Mouse (Mus musculus): ENCODE measurements around the gene Dock8.

The Dock8 gene

DNA sequence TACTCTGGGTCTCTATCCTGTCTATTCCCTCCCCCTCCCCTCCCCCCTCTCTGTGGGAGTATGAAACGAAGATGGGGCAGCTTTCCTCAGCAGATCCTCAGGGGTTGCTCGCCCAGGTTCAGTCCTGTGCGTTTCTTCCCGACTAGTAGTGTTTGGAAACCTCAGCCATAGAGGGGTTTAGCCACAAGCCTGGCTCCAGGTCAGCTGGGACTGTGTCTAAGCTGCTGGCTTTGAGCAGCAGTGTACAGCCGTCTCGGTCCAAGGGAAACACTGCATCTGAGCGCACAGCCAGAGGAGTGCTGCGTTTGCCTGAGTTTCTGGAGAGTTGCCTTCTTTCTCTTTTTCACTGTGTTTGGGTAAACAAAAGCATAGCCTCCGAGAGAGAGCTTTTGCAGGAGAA, 61.0 kb downstream of the Dock8 start:
- DNase-seq (ENCODE audit: low spot score in 2 of 2): no peak

DNA sequence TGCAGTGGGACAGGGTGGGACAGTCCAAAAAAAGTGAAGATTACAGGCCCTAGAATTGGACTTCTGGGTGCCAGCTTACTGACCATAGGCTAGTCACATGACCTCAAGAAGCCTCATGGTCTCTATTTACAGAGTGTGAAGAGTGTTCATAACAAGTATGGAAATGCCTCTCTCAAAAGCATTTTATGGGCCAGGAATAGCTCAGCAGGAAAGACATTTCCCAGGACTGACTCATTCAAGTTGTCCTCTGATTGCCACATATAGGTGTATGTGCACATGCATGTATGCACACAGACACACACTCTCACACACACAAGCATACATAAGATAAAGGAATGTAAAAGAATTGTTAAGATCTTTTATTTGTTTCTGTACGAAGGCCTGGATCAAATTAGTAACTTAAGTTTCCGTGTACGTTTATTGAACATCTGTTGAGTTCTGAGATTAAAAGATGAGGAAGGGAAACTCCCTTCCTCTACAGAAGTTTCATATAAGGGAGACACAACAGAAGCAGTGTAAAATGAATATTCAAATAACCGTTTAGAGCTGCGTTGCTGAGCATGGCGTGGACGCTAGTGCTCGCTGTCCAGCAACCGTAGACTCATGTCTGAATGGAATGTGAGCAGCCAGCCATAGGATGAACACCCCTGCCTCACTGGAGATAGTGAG, 63.0 kb downstream of the Dock8 start:
- DNase-seq (ENCODE audit: low spot score in 2 of 2): no peak

DNA sequence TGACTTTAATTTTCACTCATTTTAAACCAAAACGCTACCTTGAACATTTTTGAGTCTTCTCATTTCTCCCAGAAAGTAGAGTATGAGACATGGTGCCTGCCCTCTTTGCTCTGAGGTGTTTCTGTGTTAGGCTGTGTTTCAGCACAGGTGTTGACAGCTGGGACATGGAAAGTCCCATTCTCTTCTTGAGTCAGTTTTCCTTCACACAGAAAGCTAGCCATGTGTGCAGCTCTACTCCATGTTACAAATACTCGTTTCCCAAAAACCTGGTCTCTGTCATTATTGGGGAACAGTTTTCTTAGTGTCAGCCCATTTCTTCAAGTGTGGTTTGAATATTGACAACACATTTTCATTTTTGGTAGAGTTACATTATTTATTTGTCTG, 63.5 kb downstream of the Dock8 start:
- no peak for DNase-seq (ENCODE audit: low spot score in 2 of 2)

DNA sequence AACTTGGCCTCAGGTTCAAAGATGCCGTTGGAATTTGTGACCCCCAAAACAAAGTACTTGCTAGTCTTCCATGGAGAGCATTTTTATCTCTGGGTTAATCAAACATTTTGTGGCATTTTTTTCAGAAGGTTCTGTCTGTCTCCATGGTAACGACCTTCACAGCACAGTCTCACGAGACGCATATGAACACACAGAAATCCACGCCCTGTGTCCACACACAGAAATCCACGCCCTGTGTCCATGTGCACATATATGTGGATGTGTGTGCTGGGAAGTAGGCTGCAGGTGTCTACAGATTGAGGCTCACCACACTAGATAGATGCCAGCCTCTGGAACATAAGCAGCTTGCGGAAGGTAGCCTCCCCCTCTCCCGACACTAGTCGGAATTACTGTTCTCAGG, 66.9 kb downstream of the Dock8 start:
- DNase-seq (ENCODE audit: low spot score in 2 of 2): no peak

DNA sequence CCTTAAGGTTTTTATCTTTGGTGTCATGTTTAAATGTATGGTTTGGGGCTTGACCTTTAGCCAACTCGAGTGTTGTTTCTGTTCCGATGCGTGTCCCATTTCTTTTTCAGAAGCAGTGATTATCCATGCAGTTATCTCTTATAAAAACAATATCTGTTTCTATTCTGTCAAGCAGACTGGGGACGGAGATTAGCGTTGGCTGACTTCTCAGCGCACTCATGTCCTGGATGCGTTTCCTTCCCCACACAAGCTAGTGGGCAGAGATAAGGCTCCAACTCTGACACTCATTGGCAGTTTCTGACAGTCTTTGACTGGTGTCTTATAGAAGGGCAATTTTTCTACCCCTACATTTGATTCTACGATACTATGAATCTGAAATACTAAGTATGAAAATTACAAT, 69.2 kb downstream of the Dock8 start:
- no peak for DNase-seq (ENCODE audit: low spot score in 2 of 2)

DNA sequence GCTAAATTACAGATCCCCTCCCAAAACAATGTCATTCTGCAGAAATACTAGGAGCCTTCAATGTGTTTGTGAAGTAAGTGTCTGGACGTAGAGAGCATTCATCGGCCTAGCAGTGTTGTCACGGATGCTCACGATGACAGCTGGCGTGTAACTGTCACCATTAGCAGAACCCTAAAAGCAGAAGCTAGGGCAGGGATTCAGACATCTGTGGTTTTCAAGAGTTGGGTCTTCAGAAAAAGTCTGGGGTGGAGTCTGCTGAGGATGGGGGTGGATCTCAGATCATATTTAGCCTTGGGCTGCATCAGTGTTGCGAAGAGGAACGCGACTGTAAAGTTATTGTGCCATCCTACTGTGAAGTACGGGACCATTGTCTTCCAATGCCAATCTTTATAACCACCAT, 73.2 kb downstream of the Dock8 start:
- DNase-seq (ENCODE audit: low spot score in 2 of 2): no peak

DNA sequence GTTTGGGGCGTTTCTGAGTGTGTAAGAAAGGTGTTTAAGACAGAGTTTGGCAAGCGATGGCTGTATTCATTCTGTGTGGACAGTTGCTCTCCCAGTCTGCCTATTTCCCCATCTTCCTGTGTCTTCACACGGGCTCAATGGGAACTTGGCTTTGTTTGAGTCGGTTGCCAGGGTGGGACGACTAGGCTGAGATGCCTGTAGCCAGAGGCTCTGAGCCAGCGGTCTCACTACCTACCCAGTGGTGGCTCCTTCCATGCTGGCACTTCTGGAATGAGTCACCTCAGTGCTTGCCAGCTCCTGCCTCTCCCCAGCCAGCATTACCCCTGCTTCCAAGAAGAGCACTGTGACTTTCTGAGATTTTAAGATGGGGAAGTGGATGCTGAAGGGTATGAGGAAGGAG, 75.4 kb downstream of the Dock8 start:
- no peak for DNase-seq (ENCODE audit: low spot score in 2 of 2)

DNA sequence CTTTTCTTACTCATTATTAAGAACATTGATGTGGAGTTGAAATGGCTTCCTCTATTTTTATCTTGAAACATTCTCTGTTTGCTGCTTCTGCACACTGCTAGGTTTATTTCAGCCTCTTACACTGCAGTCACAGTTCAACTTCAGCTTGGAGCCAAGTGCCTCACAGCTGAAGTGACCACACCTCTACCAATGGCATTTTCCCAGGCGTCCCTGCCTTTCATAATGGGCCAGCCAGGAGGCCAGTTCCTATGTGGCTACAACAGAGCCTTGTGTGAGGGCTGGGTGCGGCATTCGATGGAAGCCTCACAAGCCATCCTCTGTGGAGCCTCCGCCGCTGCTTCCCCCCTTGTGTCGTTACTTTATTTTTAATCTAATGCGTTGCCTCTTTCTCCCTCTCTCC, 78.3 kb downstream of the Dock8 start:
- DNase-seq (ENCODE audit: low spot score in 2 of 2): no peak

DNA sequence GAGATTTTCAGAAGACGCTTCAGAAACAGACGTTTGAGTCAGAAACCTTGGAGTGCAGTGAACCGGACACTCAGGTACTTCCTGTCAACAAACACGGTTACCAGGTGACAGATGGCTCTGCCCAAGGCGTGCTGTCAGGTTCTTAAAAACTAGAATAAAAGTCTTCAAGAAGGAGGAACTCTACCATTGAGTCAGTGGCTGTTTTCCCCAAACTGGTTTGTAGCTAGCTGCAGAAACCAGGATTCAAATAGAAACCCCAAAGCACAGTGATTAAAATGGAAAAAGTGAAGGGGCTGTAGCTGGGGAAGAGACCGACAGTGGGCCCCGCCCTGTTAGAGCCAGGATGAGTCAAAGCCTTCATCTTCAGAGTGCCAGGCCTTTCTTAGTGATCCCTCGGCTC, 78.8 kb downstream of the Dock8 start:
- DNase-seq (ENCODE audit: low spot score in 2 of 2): no peak

DNA sequence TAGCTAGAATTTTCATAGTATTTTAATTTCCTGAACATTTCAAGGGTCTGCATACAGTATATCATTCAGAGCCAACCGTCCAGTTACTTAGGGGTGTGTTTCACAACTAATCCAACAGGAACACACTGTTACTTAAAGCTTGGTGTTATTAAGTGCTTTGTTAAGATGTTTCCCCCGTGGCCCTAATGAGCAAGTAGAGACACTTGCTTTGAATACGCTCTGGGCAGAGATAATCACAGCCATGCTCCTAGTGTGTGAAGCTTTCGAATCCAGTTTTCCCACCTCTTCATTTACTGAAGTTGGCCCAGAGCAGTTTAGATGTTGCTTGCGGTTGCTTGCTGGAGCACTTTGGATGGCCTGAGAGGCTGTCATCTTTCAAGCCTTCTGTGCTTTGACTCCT, 80.8 kb downstream of the Dock8 start:
- DNase-seq (ENCODE audit: low spot score in 2 of 2): no peak

DNA sequence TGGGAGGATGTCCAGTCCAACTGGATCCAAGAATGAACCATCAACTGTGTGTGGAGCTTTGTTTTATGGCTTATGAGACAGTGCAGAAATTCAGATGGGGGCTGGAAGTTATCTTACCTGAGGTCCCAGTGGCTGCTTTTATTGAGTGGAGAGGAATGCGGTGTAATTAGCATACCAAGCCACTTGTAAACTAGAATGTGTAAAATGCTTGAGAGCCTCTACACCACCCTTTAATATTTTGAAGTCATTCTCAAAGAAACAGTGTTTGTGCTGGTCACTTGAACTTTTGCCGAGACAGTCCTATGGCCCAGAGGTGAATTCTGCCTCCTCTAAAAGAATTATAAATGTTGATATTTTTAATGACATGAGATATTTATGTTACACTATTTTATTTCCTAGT, 83.5 kb downstream of the Dock8 start:
- no peak for DNase-seq (ENCODE audit: low spot score in 2 of 2)

DNA sequence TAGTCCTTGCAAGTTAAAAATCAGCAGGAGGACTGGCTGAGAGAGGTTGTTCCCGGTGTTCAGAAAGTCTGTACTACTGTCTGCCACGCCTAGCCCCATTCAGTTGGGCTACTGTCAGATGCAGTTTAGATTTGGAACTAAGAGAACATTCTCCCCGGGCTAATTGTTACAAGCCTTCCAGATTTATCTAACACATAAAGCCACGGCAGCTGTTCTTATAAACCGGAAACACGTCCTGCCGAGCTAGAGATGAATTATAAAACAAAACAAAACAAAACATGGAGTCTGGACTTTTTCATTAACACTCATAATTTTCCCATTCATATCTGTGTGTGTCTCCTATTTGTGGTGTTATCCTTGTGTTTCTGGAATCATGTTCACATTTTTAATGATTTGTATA, 87.8 kb downstream of the Dock8 start:
- DNase-seq (ENCODE audit: low spot score in 2 of 2): no peak

DNA sequence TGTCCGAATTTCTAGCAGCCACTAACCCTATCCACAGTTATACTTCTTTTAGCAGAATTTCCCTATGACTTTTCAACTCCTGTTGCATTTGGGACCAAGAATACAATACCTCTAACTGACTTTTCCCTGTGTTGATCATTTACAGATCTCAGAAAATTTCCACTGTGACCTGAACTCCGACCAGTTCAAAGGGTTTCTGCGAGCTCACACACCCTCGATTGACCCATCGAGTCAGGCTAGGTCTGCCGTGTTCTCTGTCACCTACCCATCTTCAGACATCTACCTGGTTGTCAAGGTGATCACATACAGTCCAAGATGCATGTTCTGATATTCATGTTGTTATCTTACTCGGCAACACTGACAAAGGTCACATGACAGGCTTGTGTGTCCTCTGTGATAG, 90.4 kb downstream of the Dock8 start:
- no peak for DNase-seq (ENCODE audit: low spot score in 2 of 2)

DNA sequence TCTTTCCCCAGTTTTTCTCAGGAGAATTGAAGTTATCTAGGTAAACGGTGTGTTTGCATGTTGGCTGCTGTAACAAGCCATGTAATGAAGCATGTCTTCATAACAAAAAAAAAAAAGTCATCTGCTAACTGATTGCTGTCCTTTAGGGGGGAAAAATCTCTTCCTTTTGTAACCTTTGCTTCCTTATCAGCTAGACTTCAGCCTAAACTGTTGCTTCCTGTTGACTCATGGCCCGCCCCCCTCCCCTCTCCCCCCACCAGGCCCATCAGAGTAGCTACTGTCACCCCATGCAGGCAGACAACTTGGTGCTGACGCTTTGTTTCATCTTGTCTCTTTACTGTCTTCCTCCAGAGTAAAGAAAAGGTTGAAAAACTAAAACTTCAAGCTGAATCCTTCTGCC, 95.8 kb downstream of the Dock8 start:
- no peak for DNase-seq (ENCODE audit: low spot score in 2 of 2)

DNA sequence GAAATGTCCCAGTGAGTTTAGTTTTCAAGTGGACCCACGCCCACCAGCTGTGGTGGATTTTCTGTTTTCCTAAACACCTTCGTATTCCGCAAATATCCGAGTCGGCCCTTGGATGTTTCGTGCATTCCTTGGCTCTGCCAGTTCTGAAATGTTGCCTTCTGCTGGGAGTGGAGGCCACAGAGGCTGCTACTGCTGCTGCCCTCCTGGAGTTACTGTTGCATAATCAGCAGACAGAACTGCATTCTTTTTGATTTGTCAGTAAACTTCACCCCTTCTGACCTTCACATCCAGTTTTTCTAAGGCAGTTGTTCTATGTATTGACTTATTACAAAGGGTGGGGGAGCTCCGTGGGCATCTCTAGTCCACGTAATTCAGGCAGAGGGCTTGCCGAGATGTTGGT, 97.0 kb downstream of the Dock8 start:
- no peak for DNase-seq (ENCODE audit: low spot score in 2 of 2)

DNA sequence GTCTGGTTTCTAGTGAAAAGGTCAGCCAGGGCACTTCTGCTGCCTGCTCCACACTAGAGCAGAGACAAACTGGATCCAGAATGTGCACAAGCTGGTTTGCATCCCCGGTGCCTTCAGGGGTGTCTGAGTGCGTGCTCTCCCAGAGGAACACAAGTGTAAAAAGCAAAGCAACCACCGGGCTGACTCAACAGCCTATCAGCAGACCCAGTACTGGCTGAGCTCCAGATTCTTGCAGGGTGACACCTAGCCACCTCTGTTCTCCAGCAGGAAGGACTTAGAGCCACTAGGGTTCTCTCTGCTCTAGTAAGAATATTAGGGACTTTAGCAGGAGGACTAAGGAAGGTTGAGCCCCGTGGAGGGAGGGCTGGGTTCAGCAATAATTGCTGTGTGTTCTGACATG, 97.7 kb downstream of the Dock8 start:
- no peak for DNase-seq (ENCODE audit: low spot score in 2 of 2)

DNA sequence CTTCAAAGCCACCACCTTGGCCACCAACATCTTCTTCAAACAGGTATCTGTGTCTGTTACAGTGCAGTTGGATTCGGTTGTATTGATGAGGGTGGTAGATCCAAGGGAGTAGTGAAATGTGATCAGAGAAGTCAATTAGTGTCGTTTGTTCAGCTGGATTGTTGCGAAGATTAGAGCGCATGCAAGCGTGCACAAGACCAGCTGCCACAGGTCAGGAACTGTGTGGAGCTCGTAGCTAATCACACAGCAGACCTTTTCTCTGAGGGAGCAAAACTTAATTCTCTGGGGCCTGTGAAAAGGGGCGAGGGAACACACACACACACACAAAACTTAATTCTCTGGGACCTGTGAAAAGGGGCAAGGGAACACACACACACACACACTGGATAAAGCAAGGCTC, 98.2 kb downstream of the Dock8 start:
- DNase-seq (ENCODE audit: low spot score in 2 of 2): no peak

DNA sequence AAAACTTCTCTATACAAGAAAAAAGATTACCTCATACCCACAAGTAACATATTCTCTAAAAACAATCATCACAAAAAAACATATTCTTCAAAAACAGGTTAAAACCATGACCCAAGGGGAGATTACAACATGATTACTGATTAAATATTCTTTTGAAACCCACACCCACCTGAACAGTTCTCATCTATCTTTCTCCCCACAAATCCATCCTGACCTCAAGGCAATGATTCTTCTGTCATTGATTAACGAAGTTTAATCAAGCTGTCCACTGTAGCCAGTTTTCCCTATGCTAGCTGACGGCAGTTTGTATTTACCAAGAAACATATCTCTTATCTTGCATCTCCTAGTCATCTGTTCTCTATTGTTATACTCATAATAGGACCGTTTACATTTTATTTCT, 98.6 kb downstream of the Dock8 start:
- DNase-seq (ENCODE audit: low spot score in 2 of 2): no peak

DNA sequence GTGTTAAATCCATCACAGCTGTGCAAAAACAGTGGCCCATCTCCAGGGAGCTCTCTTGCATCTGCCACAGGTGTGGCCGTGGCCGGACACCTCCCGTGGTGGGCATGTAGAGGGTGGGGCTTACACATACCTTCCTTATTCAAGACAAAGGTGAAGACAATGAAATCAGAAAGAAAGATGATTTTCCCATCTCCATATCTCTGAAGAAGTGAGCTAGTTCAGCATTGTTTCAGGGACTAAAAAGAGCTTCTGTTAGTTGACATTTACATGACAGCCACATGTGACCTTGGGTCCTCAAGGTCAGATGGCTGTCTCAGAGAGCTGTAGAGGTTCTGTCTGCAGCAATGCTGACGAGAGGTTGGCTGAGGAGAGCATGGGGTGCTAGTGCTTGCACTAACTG, 99.6 kb downstream of the Dock8 start:
- DNase-seq (ENCODE audit: low spot score in 2 of 2): no peak

DNA sequence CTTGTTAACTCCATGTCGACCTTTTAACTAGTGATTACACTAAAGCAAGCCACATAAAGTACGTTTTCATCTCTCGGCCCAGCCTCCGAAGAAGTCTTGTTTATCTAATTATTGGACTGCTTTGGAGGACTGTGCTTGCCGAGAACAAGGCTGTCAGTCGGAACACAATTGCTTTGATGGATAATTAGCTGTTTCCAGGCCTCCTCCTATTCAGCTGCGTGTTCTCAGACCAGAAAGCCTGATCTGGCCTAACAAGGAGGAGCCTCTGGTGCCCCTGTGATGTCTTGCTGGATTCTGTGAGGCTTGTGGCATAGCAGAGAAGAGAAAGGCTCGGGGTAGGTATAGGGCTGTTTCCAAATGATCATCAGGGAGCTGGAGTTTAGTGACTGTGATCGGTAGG, 106.3 kb downstream of the Dock8 start:
- no peak for DNase-seq (ENCODE audit: low spot score in 2 of 2)

DNA sequence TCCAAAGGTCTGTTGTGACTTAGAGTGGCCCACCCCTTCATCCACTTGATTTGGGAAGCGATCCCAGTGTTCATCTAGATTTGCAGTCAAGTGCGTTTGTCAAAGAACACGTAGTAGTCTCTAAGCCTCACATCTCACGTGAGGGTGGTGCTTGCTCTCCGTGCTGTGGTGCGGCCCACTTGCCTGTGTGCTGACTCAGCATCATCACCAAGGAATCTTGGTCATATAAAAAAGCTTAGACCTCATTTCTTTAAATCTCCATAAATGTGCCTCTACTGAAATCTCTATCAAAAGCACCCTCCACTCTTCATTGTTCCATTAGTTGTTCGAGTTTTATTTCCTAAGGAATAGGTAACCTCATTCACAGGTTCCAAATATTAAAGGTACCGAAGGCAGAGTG, 107.0 kb downstream of the Dock8 start:
- DNase-seq (ENCODE audit: low spot score in 2 of 2): no peak

DNA sequence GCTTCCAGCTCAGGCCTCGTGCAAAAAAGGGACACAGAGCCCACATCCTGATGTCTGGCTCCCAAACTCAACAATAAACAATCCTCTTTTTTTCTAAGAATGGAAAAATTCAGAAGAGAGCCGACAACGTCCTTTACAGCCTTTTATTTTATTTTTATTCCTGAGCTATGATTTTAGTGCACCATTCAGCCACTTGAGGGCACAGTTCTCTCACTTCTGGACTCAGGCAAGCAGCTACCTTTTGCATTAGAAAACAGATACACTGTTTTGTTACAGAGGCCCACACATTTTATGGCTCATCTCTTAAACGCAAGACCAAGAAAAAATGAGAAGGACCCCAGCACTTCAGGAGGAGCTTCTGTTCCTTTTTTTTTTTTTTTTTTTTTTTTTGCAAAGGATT, 108.1 kb downstream of the Dock8 start:
- no peak for DNase-seq (ENCODE audit: low spot score in 2 of 2)

DNA sequence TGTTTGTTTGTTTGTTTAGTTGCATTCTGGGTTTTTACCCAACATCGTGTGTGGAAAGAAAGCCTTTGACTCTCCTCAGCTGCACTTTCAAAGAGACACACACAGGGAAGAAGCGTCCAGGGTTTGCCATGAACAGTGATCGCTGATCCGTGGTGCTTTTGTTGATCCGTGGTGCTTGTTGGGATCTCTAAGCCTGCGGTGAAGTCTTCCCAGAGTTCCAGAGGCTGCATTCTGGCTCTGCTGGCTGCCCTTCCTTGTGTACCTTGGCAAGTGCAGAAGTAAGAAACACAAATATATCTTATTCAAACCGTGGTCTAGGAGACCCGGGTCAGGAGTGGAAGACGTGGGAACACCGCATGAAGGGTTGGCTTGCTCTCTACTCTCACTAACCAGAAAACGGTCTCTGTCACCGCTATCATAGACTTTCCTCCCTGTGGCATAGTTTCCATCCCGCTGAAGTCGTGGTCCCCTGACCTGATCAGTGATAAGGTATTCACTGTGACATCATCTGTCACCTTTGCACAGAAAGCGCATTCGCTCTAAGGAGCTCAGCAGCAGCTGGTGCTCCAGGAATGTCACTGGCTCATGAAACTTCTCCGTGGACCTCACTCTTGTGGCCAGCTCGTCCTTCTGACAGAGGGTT, 112.4 kb downstream of the Dock8 start:
- DNase-seq (ENCODE audit: low spot score in 2 of 2): no peak

DNA sequence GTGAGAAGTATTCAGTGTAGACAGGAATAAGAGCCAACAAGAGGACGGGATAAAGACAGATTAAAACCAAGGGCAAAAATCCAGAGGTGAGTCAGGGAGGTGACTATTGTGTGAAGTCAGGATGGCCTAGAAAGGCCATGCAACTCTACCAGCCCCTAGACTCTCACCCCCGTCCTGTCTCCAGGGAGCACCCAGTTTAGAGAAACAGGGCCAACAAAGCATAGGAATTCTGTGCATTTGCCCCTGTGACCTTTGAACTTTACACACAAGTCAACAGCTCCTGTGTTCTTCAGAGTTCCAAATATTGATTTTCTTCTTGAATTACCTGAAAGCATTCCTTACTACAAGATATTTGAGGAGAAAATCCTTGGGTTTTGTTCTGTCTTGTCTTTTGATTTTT, 117.6 kb downstream of the Dock8 start:
- no peak for DNase-seq (ENCODE audit: low spot score in 2 of 2)

Measured in spleen, postnatal 10 days (tissue).